Mouse (Mus musculus) erythroblast, embryonic 14.5 days (primary cell): ENCODE data around the gene Rasgef1a.

ENCODE experiments used
- GATA1 ChIP-seq: IDR thresholded peaks from 2 replicates; pipeline ENCODE4 v1.6.1; 2012; ENCODE audit warnings: low read length, inconsistent platforms, mixed read lengths
- TAL1 ChIP-seq: IDR thresholded peaks from 3 replicates; pipeline ENCODE4 v1.6.1; 2012; ENCODE audit warnings: low read length, inconsistent platforms, mixed read lengths

- TF ChIP-seq GATA1 (no peak), TAL1 (no peak)
Measured at GRCm38 (mm10) chr6:118064968-118065530, 53.8 kb downstream of the Rasgef1a start.
